Mouse (Mus musculus): ENCODE results near the gene Gh.

DNA sequence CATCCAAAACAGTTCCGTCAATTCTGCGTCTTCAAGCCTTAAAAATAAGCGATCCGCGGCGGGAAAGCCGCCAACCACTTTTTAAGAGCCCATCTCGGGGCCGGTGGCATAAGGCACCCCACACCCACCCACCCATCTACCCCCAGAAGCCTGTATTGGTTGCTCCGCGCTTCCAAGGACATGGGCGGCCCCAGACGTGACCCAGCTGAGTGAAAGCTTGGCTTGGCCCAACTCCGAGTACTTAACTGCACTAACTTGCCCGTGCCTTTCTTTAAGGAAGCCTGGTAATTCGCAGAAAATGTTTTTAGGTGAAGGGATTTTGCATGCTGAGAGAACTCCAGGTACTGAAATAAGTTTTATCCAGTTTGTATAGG lies 28.4 kb downstream of the Gh start:
- TF ChIP-seq CTCF (conservative IDR thresholded peaks at IDR 0.05; ENCODE audit: low read length) (no peak), POU5F1 (IDR thresholded peaks at IDR 0.05; ENCODE audit: borderline replicate concordance, low read length) (no peak)
